Mouse (Mus musculus): Measurements from ENCODE around the gene Aco1.
A peak's percentile ranks its signal among the peaks of the same experiment; 100 is the strongest.

The Aco1 gene

GRCm38 (mm10) chr4:40217910-40218309 is 75.0 kb downstream of the Aco1 start:
- DNase-seq (ENCODE audit: low read depth, low spot score), result peak; percentile 26

DNA sequence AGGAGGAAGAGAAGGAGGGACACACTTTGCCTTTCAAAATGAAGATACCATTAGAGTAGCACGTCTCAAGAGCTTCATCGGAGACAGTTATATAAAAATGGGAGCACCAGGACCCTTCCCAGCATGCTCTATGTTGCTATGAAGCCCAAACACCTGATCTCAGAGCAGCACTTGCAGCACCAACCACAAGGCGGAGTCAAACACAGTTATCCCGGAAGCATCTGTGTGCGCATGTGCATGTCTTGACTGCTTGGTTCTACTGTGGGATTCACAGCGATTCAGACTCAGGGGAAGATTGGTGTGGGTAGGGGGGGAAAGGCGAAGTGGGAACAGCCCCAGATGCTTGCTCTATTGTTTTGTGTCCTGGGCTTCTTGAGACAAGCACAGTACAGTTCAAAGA is 75.5 kb downstream of the Aco1 start:
- DNase-seq (ENCODE audit: low read depth, low spot score), result peak; percentile 52

DNA sequence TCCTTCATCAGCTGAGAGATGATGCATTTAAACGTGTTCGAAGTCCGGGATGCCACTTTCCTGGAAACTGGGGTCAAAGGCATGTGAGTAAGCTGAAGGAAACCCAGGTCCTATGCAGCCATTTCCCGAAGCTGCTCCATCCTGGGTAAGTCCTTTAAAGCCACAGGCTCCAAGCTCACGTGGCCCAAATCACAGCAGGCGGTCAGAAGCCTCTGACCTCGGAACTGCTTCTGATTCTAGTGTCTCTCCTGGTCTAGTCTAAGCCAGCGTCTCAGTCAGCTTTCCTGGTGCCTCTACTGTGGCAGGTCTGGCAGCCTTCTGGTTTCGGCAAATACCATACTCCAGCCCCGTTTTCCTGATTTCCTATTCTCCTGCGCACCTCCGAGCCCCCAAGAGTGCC is 77.6 kb downstream of the Aco1 start:
- DNase-seq (ENCODE audit: low read depth, low spot score), result no peak

DNA sequence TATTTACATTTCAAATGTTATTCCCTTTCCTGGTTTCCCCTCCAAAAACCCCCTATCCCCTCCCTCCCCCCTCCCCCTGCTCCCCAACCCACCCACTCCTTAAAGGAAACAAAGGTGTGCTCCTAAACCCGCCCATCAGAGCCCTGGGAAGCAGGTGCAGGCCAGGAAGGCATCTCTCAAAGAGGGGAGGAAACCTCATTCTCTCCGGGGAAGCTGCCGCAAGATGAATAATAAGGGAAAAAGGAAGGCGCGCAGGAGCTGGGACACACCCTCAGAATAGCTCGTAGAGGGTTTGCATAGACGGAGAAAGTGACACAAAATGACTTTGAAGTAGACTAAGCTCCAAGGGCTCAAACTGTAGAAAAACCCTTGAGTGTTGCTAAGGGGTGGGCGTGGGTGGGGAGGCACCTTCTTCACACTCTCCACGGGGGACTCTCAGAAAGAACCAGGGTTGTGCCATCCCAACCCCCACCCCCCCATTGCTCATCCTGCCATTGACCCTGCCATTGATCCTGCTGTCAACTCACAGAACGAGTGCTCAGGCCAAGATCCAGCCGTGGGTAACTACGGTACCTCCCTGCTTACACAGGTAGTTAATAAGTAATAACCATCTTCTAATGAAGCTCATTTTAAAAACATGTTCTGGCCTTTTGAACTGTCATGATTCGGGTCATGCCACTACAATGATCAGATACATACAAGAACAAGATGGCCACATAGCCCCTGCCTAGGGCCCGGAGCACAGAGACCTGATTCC is 78.3 kb downstream of the Aco1 start:
- no peak for DNase-seq (ENCODE audit: low read depth, low spot score)

GRCm38 (mm10) chr4:40221876-40222585 is 79.2 kb downstream of the Aco1 start:
- no peak for DNase-seq (ENCODE audit: low read depth, low spot score)

GRCm38 (mm10) chr4:40226095-40226494 is 83.2 kb downstream of the Aco1 start:
- DNase-seq (ENCODE audit: low read depth, low spot score), result no peak

DNA sequence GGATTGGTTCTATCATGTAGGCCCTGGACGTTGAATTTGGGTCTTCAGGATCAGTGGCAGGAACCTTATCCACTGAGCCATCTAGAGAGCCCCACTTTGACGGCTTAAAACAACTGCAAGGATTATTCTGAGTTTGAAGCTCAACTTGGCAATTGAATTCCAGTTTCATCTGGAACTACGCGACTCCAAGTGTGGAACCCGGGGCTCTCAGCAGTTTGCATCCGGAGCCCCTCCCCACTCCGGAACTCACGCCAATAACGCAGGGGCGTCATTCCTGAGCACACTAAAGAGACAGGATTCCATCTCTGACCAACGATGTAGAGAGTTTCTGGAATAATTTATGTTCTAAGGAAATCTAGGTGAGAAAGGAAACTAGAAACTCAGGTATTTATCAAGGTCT is 84.2 kb downstream of the Aco1 start:
- DNase-seq (ENCODE audit: low read depth, low spot score), result no peak

- DNase-seq (ENCODE audit: low read depth, low spot score), result no peak
Observed at GRCm38 (mm10) chr4:40227886-40228285, 85.0 kb downstream of the Aco1 start.

GRCm38 (mm10) chr4:40229723-40230122 is 86.8 kb downstream of the Aco1 start:
- DNase-seq (ENCODE audit: low read depth, low spot score), result no peak

- DNase-seq (ENCODE audit: low read depth, low spot score), result no peak
Observed at GRCm38 (mm10) chr4:40233062-40233664, 90.3 kb downstream of the Aco1 start.

- DNase-seq (ENCODE audit: low read depth, low spot score), result no peak
Observed at GRCm38 (mm10) chr4:40234256-40234655, 91.4 kb downstream of the Aco1 start.

- DNase-seq (ENCODE audit: low read depth, low spot score), result peak; percentile 14
Observed at GRCm38 (mm10) chr4:40236829-40237228, 93.9 kb downstream of the Aco1 start.

DNA sequence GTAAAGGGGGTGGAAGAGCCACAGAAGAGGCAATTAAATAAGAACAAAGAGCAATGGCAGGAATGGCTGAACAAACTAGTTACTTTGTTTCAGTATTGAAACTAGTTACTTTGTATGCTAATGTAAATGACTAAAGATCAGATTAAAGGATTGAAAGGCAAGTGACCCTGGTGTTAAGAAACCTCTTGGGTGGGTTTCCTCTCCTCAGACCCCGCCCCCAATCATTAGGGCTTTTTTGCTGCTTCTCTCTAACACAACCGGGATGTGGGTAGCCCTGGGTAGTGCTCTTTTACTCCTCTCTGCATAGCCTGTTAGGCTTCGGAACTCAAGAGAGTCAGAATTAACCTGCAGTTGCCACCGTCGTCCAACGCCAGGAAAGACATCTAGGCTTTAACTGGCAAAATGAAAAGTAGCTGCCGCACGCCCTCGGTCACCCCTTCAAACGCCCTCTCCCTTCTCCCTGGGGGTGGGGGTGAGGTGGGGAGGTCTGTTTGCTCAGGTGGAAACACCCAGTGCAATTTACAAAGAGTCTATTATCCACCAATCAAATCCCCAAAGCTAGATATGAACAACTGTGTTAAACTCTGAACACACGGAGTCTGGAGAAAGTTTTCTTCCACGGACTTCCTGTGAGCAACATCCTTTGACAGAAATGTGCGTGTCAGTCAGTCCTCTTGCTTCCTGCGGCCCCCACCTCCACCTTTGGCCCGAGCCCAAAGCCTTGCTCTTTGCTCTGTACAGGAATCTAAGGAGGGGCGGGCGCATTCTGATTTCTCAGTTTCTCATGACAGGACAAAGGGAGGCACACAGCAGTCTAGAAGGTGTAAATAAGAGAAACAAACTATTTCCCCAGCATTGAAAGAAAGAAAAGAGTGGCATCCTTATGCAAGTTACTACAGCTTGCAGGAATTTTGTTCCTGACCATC is 95.9 kb downstream of the Aco1 start:
- DNase-seq (ENCODE audit: low read depth, low spot score), result peak; percentile 81

- DNase-seq (ENCODE audit: low read depth, low spot score), result peak; percentile 77
Observed at GRCm38 (mm10) chr4:40239409-40240271, 96.8 kb downstream of the Aco1 start, which contains the start of gene Ddx58. Gene Ddx58, minus strand, starts transcription at chr4:40239828.

GRCm38 (mm10) chr4:40240272-40240744 is 97.4 kb downstream of the Aco1 start:
- peak; percentile 19 for DNase-seq (ENCODE audit: low read depth, low spot score)

- no peak for DNase-seq (ENCODE audit: low read depth, low spot score)
Observed at GRCm38 (mm10) chr4:40241928-40242327, 99.0 kb downstream of the Aco1 start.

DNA sequence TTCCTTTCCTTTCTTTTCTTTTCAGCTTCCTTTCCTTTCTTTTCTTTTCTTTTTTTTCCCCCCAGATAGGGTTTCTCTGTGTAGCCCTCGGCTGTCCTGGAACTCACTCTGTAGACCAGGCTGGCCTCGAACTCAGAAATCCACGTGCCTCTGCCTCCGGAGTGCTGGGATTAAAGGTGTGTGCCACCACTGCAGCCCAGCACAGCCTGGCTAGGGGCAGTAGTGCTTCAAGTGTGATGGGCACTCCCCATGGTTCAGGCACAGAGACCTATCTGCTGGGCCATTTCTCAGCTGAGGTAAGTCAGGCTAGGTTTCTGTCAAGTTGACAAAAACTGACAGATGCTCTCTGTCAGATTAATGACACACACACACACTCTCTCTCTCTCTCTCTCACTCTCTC is 100.1 kb downstream of the Aco1 start:
- DNase-seq (ENCODE audit: low read depth, low spot score), result no peak

GRCm38 (mm10) chr4:40244035-40244434 is 101.2 kb downstream of the Aco1 start:
- DNase-seq (ENCODE audit: low read depth, low spot score), result peak; percentile 31

All from CD4-positive helper T cell, adult 2 months (primary cell).